Mouse (Mus musculus) ES-Bruce4 (cell line): ENCODE measurements around the gene Hsf4. TPM values are rescaled to one million over a fixed set of nuclear protein-coding genes. Genes with fewer than 3 reads are reported as not detected.
A peak's percentile ranks its signal among the peaks of the same experiment; 100 is the strongest.
"Not testable (repeated sequence)": the region's sequence is repeated elsewhere in the genome, so short reads cannot be mapped to it uniquely, and the experiment has no call there.

Source experiments
- H3K27ac ChIP-seq: 2 replicates; pipeline ENCODE4 v1.5.1; 2012; ENCODE audit warnings: low read length, inconsistent platforms; ENCODE audit not compliant: insufficient read depth
- H3K27me3 ChIP-seq: 2 replicates; pipeline ENCODE4 v1.6.1; 2012; ENCODE audit warnings: mild to moderate bottlenecking, low read length, inconsistent platforms; ENCODE audit not compliant: control insufficient read depth, poor library complexity, insufficient read depth, severe bottlenecking
- H3K36me3 ChIP-seq: 2 replicates; pipeline ENCODE4 v1.6.1; 2012; ENCODE audit warnings: inconsistent platforms, mild to moderate bottlenecking, low read length, moderate library complexity; ENCODE audit not compliant: control insufficient read depth, poor library complexity, insufficient read depth, severe bottlenecking
- H3K4me1 ChIP-seq: one replicate; pipeline ENCODE4 v1.8.1; 2011; ENCODE audit warnings: low read length; ENCODE audit not compliant: control insufficient read depth, insufficient read depth
- H3K4me3 ChIP-seq: 2 replicates; pipeline ENCODE4 v1.5.1; 2011; ENCODE audit warnings: low read depth, mild to moderate bottlenecking, low read length
- H3K9ac ChIP-seq: 2 replicates; pipeline ENCODE4 v1.6.1; 2012; ENCODE audit warnings: low read depth, mild to moderate bottlenecking, inconsistent platforms; ENCODE audit not compliant: poor library complexity, severe bottlenecking
- H3K9me3 ChIP-seq: replicated peaks from 2 replicates; pipeline ENCODE4 v1.6.1; 2012; ENCODE audit warnings: mild to moderate bottlenecking, low read length, inconsistent platforms; ENCODE audit not compliant: control insufficient read depth, poor library complexity, insufficient read depth, severe bottlenecking
- CTCF ChIP-seq: IDR thresholded peaks from one replicate; pipeline ENCODE4 v1.8.1; 2011; ENCODE audit warnings: low read depth, low read length
- EP300 ChIP-seq: IDR thresholded peaks from 2 replicates; pipeline ENCODE4 v1.6.1; 2011; ENCODE audit warnings: low read depth, low read length; ENCODE audit not compliant: insufficient read depth
- POLR2A ChIP-seq: IDR thresholded peaks from one replicate; pipeline ENCODE4 v1.8.1; 2011; ENCODE audit warnings: low read length; ENCODE audit not compliant: insufficient read depth
- polyA plus RNA-seq: library from polyadenylated mRNA; stranded (reverse); fragments of >200 nt; gene quantifications from 2 replicates; pipeline ENCODE4 v1.2.4, GENCODE M21; 2011; ENCODE audit warnings: low read depth; ENCODE audit not compliant: missing spikeins, insufficient read depth, insufficient read length

Gene Hsf4
- polyA plus RNA-seq, 1 experiment: 1.1 TPM

GRCm38 (mm10) chr8:105290554-105291314 is 21.1 kb downstream of the Hsf4 start:
- peak; percentile 97 for TF ChIP-seq CTCF
- no peak for TF ChIP-seq POLR2A
- peak; percentile 46; the same call in 1 of the 2 replicates for TF ChIP-seq EP300
- peak overlapping the region; percentile 83 for H3K4me3 ChIP-seq
- H3K9me3 ChIP-seq: no peaks in the 10 kb centered on the region
- no peaks in the 10 kb centered on the region for H3K27me3 ChIP-seq
- H3K4me1 ChIP-seq: peaks cover 4% of the 10 kb centered on the region
- no peaks in the 10 kb centered on the region for H3K36me3 ChIP-seq
- no peak overlapping the region for H3K27ac ChIP-seq
- no peak overlapping the region; the same call in 1 of the 2 replicates for H3K9ac ChIP-seq

GRCm38 (mm10) chr8:105291364-105291763 is 21.8 kb downstream of the Hsf4 start:
- not testable (repeated sequence) for H3K9ac ChIP-seq, H3K4me3 ChIP-seq, H3K4me1 ChIP-seq, H3K9me3 ChIP-seq, H3K27me3 ChIP-seq, H3K36me3 ChIP-seq, H3K27ac ChIP-seq

- H3K9ac ChIP-seq, H3K27me3 ChIP-seq, H3K4me3 ChIP-seq, H3K36me3 ChIP-seq, H3K4me1 ChIP-seq, H3K9me3 ChIP-seq, H3K27ac ChIP-seq: not testable (repeated sequence)
Measured at GRCm38 (mm10) chr8:105291802-105292201, 22.2 kb downstream of the Hsf4 start.

DNA sequence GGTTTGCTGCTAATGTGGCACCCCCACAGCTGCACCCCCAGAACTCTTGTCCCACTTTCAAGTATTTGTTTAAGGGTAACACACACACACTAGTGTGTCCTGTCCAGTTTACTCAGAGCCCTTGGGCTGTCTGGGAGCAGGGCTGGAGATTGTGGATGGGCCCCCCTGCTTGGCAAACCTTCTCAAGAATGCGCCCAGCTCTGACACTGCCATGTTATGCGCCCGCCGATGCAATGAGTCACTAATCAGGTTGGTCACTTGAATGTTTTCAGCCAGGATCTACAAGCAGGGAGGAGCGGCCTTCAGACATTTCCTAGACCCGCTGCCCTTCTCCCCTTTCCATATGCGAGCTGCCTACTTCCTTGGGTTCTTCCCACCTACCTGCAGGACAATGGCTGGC is 22.9 kb downstream of the Hsf4 start:
- no peak overlapping the region for H3K27ac ChIP-seq
- no peaks in the 10 kb centered on the region for H3K36me3 ChIP-seq
- no peaks in the 10 kb centered on the region for H3K27me3 ChIP-seq
- H3K4me3 ChIP-seq: peak overlapping the region; percentile 38
- H3K9ac ChIP-seq: peak overlapping the region; percentile 45
- no peak for TF ChIP-seq CTCF
- no peak for TF ChIP-seq EP300
- TF ChIP-seq POLR2A: no peak
- no peaks in the 10 kb centered on the region for H3K9me3 ChIP-seq
- H3K4me1 ChIP-seq: peaks cover 4% of the 10 kb centered on the region

DNA sequence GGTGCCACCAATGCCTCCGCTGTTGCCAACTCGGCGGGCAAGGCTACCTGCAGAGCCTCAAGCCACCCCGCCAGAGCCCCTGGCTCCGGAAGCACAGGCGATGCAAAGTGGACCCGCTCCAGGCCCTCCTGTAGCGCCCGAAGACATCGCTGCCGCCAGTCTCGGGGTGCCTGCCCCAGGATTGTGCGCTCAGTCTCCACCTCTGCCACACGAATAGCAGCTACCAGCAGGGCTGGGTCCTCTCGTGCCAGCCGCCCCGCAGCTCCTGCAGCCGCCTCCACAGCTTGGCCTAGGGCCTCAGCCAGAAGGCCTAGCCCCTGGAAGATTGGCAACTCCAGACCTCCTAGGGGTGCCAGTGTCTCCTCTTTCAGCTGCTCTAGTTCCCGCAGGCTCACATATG is 23.8 kb downstream of the Hsf4 start:
- TF ChIP-seq POLR2A (no peak), EP300 (no peak), CTCF (no peak)
- H3K4me3 ChIP-seq: peak overlapping the region; percentile 38

GRCm38 (mm10) chr8:105294776-105295175 is 25.2 kb downstream of the Hsf4 start:
- Histone ChIP-seq H3K27ac (no peak overlapping the region), H3K4me1 (peaks cover 6% of the 10 kb centered on the region), H3K36me3 (peaks cover 9% of the 10 kb centered on the region), H3K4me3 (peak overlapping the region; percentile 37; the same call in 1 of the 2 replicates), H3K9me3 (no peaks in the 10 kb centered on the region), H3K9ac (no peak overlapping the region), H3K27me3 (no peaks in the 10 kb centered on the region)
- TF ChIP-seq POLR2A (no peak), CTCF (no peak), EP300 (no peak)

More for the DNA sequence above, 23.8 kb downstream of the Hsf4 start:
- Histone ChIP-seq H3K36me3 (no peaks in the 10 kb centered on the region), H3K27me3 (no peaks in the 10 kb centered on the region), H3K4me1 (peaks cover 4% of the 10 kb centered on the region), H3K27ac (no peak overlapping the region), H3K9ac (peak overlapping the region; percentile 45), H3K9me3 (no peaks in the 10 kb centered on the region)
